Mouse (Mus musculus) layer of hippocampus, adult 9-11 months (tissue): ENCODE data around the gene Rpp25l.
A peak's percentile ranks its signal among the peaks of the same experiment; 100 is the strongest.
"Not testable (repeated sequence)": the region's sequence is repeated elsewhere in the genome, so short reads cannot be mapped to it uniquely, and the experiment has no call there.

Source experiments
- DNase-seq: peaks from one replicate; pipeline ENCODE4 v3.0.0; 2022

Gene Rpp25l

GRCm38 (mm10) chr4:41696452-41696851 is 16.9 kb downstream of the Rpp25l start:
- not testable (repeated sequence) for DNase-seq

GRCm38 (mm10) chr4:41695800-41696199 is 17.5 kb downstream of the Rpp25l start:
- not testable (repeated sequence) for DNase-seq

GRCm38 (mm10) chr4:41693511-41693910 is 19.8 kb downstream of the Rpp25l start:
- not testable (repeated sequence) for DNase-seq

- not testable (repeated sequence) for DNase-seq
Measured at GRCm38 (mm10) chr4:41690014-41690413, 23.3 kb downstream of the Rpp25l start.

GRCm38 (mm10) chr4:41688562-41688961 is 24.8 kb downstream of the Rpp25l start:
- DNase-seq, result not testable (repeated sequence)

- not testable (repeated sequence) for DNase-seq
Measured at GRCm38 (mm10) chr4:41685882-41686492, 27.3 kb downstream of the Rpp25l start.

GRCm38 (mm10) chr4:41684931-41685453 is 28.3 kb downstream of the Rpp25l start:
- not testable (repeated sequence) for DNase-seq

GRCm38 (mm10) chr4:41684131-41684930 is 29.0 kb downstream of the Rpp25l start:
- DNase-seq, result not testable (repeated sequence)

- DNase-seq, result not testable (repeated sequence)
Measured at GRCm38 (mm10) chr4:41683303-41683702, 30.0 kb downstream of the Rpp25l start.

- no peak for DNase-seq
Measured at GRCm38 (mm10) chr4:41682789-41683188, 30.5 kb downstream of the Rpp25l start.

GRCm38 (mm10) chr4:41681947-41682346 is 31.4 kb downstream of the Rpp25l start:
- DNase-seq, result no peak

GRCm38 (mm10) chr4:41681176-41681575 is 32.2 kb downstream of the Rpp25l start:
- DNase-seq, result peak; percentile 77

- DNase-seq, result no peak
Measured at GRCm38 (mm10) chr4:41679291-41679690, 34.0 kb downstream of the Rpp25l start.

- DNase-seq, result no peak
Measured at GRCm38 (mm10) chr4:41678863-41679262, 34.5 kb downstream of the Rpp25l start.

- DNase-seq, result peak; percentile 50
Measured at GRCm38 (mm10) chr4:41677006-41677629, 36.2 kb downstream of the Rpp25l start.

GRCm38 (mm10) chr4:41676248-41677005 is 36.9 kb downstream of the Rpp25l start:
- no peak for DNase-seq

- DNase-seq, result no peak
Measured at GRCm38 (mm10) chr4:41673186-41673585, 40.1 kb downstream of the Rpp25l start.

- no peak for DNase-seq
Measured at GRCm38 (mm10) chr4:41672522-41672963, 40.8 kb downstream of the Rpp25l start.

- no peak for DNase-seq
Measured at GRCm38 (mm10) chr4:41671963-41672480, 41.3 kb downstream of the Rpp25l start.

GRCm38 (mm10) chr4:41671500-41671899 is 41.8 kb downstream of the Rpp25l start:
- DNase-seq, result no peak

GRCm38 (mm10) chr4:41670836-41671235 is 42.5 kb downstream of the Rpp25l start:
- DNase-seq, result no peak

GRCm38 (mm10) chr4:41666646-41667045 is 46.7 kb downstream of the Rpp25l start:
- no peak for DNase-seq
